Mouse (Mus musculus) effector memory CD4-positive, alpha-beta T cell, adult 5 months (primary cell): ENCODE results near the gene Gm20777. TPM values are rescaled to one million over a fixed set of nuclear protein-coding genes. Genes with fewer than 3 reads are reported as not detected.

Experiments used
- polyA plus RNA-seq: library from polyadenylated mRNA; unstranded; fragments of 100-300 nt; shearing (Covaris generic); gene quantifications from one replicate; pipeline ENCODE4 v1.2.1, GENCODE M21; 2017

Gm20777 gene
- polyA plus RNA-seq, result not detected

GRCm38 (mm10) chrY:10752350-10752749, at the start of gene Gm20777:
Gm20777 (minus strand) TSS chrY:10752450.

Other genes starting within 250 kb of the Gm20777 start
- not detected for gene Gm20737, start 216.4 kb downstream of the Gm20777 start, polyA plus RNA-seq
- not detected for gene Gm21775, start 199.0 kb downstream of the Gm20777 start, polyA plus RNA-seq
- gene Gm21900, start 136.1 kb downstream of the Gm20777 start, polyA plus RNA-seq, result not detected